Mouse (Mus musculus): Measurements from ENCODE around the gene Ndufaf2.

Ndufaf2 gene

DNA sequence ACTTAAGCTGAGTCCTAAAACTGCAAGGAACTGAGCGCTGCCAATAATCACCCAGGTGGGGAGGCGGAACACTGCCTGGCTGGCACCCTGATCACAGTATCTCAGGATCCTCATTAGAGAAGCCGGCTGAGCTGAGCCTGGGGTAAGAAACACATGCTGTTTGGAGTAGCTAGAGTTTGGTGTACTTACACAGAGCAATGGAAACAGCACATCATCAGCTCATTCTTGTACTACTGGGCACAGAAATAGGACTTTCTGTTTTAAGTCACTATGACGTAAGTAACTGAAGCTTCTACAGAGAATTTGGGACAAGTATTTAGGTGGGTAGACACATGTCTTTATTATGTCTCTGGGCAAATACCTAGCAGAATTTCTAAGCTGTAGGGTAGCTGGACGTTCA is 72.4 kb downstream of the Ndufaf2 start:
- DNase-seq (ENCODE audit: low spot score in 2 of 2), result no peak

DNA sequence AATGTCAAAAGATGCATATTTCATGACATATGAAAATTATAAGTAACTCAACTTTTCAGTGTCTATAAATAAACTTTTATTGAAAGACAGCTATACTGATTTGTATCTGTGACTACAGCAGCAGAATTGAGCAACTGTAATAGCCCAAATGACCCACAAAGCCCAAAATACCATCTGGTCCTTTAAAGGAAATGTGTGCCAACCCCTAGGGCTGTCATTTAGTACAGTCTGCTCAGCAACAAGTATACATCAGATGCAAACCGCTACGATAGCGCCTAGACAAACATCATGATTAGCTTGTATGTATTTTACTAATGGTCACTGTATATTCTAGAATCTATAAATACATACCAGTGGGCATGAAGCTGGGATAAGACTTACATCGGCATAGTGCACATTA is 74.3 kb downstream of the Ndufaf2 start:
- no peak for DNase-seq (ENCODE audit: low spot score in 2 of 2)

DNA sequence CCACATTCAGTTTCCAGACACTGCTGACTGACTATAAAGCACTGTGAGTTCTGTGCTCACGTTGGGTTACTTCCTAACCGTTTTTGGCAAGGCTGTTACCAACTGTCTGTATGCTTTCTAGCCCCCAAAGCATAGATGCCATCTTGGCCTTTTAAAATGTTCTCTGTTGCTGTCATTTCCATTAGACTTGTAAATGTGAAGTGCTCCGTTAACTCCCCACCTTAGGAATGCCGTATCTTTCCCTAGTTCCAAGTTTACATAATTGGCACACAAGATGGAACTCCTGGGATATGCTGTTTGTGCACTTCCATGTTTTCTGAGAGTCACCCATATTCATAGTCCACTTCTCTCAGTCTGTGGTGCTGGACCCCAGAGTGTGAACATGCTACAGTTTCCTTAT is 80.5 kb downstream of the Ndufaf2 start:
- DNase-seq (ENCODE audit: low spot score in 2 of 2), result no peak

DNA sequence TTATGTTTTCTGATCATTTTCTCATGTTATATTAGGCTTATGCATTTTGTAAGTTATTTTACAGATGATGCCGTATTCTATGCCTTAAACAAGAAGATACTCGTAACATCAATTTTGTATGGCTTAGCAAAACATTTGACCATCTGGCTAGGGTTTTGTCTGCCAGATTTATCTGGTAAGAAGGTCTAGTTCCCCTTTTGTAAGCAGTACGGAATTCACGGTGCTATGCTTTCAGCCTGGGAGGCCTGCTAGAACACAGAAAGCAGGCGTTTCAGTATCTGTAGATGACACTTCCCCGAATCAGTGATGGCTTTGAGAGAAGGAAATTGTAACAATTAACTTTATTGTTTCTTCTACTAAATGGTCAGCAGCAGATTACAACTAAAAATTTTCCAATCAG is 80.9 kb downstream of the Ndufaf2 start:
- DNase-seq (ENCODE audit: low spot score in 2 of 2), result no peak

DNA sequence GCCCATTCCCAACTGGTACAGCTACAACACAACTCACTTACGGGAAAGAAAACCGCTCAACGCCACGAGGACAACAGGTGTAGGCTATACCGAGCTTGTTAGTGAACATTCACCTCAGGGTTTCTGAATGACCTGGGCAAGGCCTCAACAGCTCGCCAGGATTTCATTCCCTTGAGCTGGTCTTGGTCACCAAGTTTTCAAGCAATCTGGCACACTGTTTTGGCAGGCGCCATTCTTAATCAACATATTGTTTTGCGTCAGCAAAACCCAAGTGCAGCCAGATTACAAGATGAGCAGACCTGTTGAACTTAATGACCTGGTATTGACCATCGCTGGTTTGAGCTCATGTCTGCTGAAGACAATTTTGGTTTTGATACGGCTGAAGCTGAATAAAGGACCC is 88.3 kb downstream of the Ndufaf2 start:
- DNase-seq (ENCODE audit: low spot score in 2 of 2), result no peak

DNA sequence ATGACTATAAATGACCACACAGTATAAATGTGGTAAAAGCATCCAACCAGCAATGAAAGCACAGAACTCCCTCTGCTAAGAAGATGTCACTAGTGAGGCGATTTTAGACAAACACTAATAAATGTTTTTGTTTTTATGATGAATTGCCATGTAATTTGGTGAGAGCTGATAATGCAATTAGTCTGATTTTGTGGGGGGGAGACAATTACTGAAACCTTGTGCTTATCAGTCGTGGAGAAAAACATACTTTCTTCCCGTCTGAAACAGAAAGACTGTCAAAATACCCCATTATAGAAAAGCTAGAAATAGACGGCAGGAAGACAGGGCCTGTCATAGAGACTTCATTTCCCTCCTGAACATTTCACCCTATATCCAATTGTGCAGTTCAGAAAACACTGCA is 89.3 kb downstream of the Ndufaf2 start:
- no peak for DNase-seq (ENCODE audit: low spot score in 2 of 2)

DNA sequence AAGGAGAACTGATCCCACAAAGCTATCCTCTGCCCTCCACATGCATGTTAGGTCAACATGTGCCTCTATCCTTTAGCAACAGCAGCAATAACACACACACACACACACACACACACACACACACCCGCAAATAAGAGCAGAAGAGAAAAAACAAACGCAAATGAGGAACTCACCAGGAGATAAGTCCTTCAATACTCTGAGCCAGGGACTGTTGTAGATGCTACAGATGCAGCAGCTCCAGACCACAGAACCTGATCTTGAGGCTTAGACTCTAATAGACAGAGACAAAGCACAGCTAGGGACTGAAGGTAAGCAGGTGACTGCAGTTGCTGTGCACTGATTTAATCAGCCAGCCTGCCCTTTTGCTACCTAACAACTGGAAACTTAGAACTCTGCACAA is 92.4 kb downstream of the Ndufaf2 start:
- no peak for DNase-seq (ENCODE audit: low spot score in 2 of 2)

DNA sequence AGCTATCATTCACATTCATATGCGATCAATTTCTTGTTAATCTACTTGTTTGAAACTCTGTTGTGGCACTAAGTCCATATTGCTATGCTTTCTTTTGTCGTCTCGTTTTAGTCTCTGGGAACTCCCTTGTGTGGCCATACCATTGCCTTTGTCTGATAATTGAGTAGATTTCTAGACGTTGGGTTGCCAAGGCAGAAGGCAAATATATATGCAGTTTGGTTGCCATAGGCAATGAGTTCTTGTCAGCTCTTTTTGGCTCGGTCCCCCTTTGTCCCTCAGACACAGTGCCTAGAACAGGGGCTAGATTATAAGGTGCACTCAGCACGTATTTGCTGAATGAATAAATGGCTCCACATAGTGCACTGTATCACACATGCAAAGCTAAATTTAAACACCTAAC is 94.1 kb downstream of the Ndufaf2 start:
- DNase-seq (ENCODE audit: low spot score in 2 of 2), result no peak

DNA sequence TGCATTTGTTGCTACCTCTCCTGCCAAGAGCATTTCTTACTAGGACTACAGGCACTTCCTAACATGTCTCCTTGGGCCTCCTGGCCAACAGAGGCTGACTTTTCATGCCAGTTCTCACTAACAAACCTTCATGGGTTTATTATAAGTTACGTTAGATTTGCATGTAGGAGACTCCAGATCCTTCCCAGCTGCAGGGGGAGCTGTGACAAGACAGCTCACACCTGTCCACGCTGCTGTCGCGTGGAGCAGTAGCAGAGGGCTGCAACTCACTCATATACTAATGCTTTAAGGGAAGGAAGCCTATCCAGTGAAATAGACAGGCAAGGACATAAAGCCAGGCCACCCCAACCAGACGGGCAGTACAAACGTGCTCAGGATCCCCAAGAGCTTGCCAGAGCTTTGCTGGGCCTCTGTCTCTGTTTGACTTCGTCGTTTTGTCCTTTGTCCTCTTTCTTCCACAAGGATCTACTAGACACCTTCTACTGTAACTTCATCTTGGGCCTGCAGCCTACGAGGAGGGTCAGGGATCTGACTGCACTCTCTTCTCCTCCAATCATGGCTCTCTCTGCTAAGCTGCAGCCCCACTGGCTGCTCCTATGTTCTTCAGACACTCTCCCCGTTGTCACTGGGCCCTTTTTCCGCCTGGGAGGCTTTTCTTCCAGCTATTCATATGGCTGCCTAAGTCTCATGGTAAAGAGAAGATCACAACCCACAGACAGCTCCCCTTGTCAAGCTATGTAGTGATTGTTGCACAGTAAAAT is 94.9 kb downstream of the Ndufaf2 start:
- no peak for DNase-seq (ENCODE audit: low spot score in 2 of 2)

DNA sequence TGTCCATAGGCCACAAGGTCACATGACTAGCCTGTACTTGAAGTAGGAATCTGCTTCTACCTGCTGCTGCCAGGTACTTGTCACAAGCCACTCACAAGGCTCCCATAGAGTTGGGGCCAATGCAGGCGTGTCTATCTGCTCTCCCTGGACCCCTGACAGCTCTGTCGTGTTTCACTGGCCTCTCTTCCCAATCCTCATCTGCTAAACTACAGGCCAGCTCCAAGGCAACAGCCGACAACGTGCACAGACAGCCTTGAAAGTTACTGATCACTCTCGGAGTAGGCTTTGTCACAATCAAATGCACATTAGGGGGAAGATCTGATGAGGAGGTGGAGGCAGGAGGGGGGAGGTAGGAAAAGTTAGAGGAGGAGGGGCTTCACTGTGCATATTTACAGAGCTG is 95.5 kb downstream of the Ndufaf2 start:
- DNase-seq (ENCODE audit: low spot score in 2 of 2), result no peak

DNA sequence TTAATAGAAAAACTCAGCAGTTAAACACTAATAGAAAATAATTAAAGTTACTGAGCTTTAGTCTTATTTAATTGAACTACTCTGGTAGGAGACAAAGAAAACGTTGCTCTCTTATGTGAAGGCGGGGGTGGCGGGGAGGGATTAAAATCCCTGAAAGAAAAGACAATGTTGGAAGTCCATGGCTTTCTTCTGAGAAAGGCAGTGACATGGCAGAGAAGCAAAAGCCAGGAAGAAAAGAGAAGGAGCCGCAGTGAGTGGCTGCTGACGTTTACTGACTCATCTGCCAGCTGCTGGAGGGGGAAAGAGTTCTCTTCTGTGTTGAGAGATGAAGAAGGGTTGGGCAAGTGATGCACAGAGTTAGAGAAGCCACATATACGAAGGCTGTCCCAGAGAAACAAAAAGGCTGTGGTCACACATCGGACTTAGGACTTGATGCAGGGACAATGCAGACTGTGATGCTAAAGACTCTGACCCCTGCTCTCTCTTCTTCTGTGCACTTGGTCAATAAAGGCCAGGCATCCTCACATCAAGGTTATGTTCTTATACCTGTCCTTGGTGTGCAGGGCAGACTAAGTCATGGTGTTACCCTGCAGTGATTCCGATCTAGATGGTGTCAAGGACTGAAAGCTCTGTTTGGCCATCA is 97.4 kb downstream of the Ndufaf2 start:
- DNase-seq (ENCODE audit: low spot score in 2 of 2), result no peak

DNA sequence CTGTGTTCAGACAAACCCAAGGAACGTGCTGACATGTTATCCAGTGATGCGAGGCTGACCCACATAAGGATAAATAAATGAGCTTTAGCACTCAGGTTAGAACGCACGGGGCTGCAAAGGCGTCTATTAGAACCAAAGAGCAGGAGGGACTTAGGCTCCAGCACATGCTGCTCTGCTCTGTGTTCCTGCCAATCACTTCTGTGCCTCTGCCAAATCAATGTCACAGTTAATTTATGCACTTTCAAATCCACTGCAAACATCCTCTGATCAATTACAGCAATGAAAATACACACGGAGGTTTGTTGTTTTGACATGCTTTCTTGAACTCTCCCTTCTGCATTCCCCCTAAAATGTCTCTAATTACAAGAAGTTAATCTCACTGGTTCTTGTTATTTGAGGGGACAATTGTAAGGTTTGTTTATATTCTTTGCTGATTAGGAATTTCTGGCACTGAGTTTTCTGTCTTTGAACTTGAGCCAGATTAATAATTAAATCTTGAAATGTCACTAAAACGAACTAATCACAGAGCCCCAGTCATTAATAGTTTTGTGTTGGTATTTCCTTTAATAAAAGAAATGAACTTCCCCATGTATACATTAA is 98.0 kb downstream of the Ndufaf2 start:
- DNase-seq (ENCODE audit: low spot score in 2 of 2), result no peak

DNA sequence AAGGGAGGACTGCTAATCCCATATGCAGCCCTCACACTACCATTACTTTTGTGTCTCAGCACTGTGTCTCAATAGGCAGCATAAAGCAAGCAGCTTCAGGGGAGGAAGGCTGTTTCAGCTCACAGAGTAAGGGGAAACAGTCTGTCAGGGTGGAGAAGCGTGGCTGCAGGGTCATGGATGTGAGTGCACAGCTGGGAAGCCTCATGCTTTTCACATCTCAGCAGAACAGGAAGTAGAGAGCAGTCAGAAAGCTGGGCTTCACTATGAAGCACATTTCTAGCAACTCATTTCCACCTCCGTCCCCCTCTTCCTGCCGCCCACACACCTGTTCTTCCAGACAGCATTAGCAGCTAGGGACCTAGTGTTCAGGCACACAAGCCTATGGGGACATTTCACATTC is 101.5 kb downstream of the Ndufaf2 start:
- no peak for DNase-seq (ENCODE audit: low spot score in 2 of 2)

DNA sequence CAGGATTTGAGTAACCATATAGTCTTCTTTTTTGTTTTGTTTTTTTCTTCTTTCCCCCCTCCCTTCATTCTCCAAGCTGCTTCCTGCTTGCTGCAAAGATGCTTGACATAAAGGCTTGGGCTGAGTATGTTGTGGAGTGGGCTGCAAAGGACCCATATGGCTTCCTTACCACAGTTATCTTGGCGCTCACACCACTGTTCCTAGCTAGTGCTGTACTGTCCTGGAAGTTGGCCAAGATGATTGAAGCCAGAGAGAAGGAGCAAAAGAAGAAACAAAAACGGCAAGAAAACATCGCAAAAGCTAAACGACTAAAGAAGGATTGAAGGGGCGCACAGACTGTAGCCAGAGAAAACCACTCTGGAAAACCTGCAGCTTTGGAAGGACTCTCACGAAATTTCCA is 111.1 kb downstream of the Ndufaf2 start:
- no peak for DNase-seq (ENCODE audit: low spot score in 2 of 2)

DNA sequence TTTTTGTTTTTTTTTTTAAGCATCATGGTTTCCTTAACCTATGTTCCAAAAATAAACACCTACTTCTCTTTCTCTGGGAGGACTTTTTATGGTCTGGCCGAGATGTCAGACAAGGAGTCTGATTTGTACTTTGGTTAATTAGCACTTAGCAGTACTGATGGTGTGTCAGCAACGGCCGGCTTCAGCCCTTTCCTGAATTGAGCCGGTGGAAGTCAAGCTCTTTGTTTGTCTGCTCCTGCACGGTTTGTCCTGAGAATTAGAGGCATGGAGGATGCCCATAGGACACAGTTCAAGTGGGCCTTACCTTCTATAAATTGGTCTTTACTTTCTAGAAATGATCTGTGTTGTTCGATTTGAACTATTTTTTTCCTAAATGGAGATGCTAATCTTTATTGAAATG is 111.5 kb downstream of the Ndufaf2 start:
- DNase-seq (ENCODE audit: low spot score in 2 of 2), result no peak

DNA sequence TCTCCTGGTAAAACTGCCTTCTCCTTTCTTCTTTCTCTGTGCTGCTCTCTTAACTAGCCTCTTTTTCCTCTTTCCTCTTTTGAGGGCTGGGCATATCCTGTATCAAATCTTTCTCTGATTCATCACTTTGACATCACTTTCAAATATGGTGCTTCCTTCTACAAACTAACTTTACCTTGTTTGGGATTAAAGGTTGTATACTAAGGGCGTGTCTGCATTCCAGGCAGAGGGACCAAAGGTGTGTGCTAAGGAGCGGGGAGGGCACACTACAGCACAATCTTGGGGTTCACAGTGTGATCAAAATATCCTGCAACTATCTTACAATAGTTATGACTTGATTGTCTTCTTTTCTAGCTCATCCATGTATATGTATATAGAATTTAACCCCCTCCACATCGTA is 112.4 kb downstream of the Ndufaf2 start:
- DNase-seq (ENCODE audit: low spot score in 2 of 2), result no peak

DNA sequence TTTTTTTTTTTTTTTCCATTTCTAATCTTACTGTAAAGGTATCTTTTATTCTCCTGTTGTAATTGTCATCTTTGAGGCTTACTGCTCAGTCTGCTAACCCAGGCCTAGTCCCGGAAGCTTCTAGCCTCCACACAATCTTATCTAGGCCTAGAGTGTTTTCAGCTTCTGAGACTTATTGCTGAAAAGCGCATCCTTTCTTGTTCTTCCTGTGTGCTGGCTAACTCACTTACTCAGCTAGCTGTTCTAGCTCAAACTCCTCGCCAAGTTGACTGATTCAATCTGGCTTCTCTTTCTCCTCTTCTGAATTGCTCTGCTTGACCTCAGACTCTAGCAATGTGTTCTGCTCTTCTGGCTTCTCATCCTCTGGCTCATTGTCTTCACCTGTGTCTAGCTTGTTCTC is 112.8 kb downstream of the Ndufaf2 start:
- DNase-seq (ENCODE audit: low spot score in 2 of 2), result no peak

DNA sequence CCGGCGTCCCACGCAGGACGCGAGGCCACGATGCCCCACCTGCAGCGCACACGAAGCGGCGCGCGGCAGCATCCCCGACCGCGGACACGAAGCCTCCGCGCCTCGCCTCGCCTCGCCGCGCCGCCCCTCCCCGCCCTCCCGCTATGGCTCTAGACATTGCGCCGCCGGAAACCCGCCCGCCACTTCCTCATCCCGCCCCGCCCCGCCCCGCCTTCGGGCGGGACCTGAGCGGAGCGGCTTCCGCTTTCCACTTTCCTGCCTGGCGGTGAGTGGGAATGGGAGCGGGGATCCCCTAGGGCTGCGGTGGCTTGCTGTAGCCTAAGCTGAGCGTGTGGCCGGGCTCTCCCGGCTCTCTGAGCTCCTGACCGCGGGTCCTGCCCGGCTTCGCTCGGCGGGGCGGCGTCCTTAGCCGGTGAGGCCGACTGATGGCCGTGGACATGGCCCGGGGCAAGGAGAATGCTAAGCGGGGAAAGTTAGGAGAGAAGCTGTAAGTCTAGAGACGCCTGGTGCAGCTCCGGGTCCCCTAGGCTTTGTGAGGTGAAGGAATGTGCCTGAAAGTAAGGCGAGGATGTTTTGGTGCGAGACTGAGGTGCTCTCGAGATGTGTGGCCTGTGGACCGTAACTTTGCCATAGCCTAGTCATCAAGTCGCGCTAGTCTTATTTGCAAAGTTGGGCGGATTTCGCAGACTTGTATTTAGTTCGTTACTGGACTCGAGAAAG is 114.0 kb downstream of the Ndufaf2 start, which contains the start of gene Smim15:
TSS of gene Smim15 (plus strand) at position 225 of the 720 bp plus-strand sequence.
- DNase-seq (ENCODE audit: low spot score in 2 of 2), result peak; percentile 70 to 88

DNA sequence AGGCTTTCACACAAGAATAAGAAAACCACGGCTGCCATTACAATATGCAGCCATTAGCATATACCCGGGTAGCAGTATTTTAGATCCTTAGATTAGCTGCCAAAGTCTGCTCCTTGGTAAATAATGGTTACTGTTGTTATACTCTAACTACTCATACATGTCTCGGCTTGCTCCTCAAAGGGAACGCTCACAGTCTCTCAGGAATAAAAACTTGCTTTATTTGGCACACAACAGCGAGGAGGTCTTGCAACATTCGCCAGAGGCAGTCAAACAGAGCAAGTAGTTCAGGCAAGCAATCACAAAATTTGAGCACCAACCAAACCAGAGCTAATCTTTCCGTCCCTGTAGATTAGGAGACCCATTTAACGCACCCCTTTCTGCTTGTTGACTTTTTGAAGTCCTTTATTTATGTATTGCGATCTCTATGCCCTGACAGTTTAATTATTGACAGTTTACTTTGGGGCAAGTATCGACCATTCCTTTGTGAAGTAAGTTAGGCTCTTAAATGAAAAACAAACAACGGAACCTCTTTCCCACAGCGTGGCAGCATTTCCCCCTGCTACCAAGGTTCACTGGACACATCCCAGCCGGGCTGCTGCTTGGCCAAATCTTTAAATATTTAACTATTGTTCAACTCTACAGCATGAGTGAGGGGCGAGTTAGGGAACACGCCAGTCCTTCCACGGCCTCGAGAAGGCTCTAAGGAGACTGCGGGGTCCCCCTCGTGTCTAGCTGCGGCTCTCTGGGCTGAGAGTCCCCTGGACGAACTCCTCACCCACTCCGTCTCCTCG is 114.8 kb downstream of the Ndufaf2 start:
- DNase-seq (ENCODE audit: low spot score in 2 of 2), result no peak

DNA sequence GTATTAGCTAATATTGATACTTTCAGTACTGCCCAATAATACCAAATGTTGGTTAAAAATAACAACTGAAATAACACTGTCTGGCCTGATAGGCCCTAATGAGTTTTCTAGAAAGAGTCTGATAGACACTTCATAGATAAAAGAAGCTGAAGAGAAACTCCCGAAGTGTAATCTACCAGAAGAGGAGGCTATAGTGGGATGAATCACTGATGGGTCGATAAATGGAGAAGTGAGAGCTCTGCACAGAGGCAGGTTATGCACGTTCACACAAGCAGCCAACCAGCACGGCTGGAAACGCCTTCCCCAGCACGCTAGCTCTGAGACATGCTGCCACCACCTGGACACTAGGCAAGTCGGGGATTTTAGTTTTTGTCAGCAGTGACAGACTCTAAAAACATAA is 117.1 kb downstream of the Ndufaf2 start:
- DNase-seq (ENCODE audit: low spot score in 2 of 2), result peak in 1 of 2 experiments; percentile 54

DNA sequence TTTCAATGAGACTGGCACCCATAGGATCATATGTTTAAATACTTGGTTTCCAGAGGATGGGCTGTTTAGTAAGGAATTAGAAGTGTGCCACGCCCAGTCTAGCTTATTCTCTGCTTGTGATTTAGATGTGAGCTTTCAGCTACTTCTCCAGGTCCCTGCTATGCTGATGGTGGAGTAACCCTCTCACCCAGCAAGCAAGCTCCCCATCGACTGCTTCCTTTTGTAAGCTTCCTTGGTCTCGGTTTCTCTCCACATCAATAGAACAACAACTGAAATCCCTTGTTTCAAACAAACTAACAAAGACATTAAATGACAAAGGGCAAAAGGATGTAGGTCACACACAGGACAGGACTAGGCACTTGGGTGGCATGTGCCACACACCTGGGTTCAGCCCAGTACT is 118.0 kb downstream of the Ndufaf2 start:
- DNase-seq (ENCODE audit: low spot score in 2 of 2), result no peak

DNA sequence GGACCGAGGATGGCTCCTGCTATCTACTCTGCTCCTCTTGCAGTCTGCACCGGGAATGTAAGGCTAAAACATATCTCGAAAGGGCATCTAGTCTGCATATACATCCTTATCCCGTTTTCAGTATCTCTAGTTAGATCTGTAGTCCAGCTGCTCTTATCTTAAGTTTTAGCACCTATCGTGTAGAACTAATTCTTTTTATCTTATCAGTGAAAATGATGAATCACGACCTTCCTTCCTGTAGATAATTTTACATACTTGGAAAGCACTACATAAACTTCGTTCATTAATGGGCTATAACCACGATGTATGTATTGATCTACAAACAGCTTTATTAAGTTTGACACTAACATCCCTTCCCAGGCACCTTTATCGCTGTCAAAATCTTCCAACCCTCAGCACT is 118.5 kb downstream of the Ndufaf2 start:
- DNase-seq (ENCODE audit: low spot score in 2 of 2), result no peak

Data from cerebellum, postnatal 4 days (tissue).